Mouse (Mus musculus): ENCODE measurements around the gene Fam69a. TPM values are rescaled to one million over a fixed set of nuclear protein-coding genes. Genes with fewer than 3 reads are reported as not detected.
"Not testable (repeated sequence)": the region's sequence is repeated elsewhere in the genome, so short reads cannot be mapped to it uniquely, and the experiment has no call there.

Gene Fam69a
- total RNA-seq (2014; rRNA removed), result 16.2 and 24.6 TPM in 2 replicates
- 77.4 and 79.7 TPM in 2 replicates for polyA plus RNA-seq (2015; fragmentation: Nextera tagmentation; extraction: Ambion mirVana)

DNA sequence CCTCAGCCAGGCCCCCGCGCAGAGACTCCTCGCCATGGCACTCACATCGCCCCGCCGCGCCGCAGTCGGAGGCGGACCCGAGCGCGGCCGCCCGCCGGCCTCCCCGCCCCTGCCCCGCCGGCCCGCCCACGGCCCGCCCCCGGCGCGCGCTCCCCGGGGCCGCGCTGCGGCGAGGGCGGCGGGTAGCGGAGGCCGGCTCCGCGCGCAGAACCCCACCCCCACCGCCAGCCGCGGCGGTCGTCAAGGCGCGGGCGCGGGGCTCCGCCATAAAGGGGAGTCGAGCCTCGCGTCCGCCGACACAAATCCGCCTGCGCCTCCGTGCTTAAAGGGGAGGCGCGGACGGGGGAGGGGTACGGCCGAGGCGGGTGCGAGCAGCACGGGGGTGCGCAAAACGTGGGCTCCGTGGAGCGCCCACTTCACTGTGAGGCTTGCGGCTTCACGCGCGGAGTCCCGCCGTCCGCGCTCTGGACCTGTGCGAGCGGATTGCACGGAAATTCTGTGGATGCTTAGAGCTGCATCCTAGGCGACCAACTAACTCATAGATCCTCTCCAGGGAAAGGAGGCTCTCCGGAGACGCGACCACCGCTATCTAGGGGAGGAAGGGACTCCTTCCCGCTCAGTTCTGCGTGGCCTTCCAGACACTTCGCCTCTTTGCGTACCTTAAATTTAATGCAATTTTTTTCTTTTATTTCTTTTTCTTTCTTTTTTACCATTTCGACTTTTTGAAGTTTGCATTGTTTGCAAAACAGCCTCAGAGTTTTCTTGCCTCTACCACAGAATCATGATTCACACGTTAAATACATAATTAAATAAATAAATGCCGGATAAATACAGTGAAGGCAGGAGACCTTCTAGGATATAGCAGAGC lies at the start of gene Fam69a:
Fam69a (minus strand) TSS at position 119 of the 868 bp plus-strand sequence.
- Histone ChIP-seq H3K36me3 (ENCODE audit: insufficient read depth, low read length) (no peaks in the 10 kb centered on the region), H3K27ac (ENCODE audit: low read depth, low read length) (peak within 1 kb of the TSS; percentile 97), H3K4me2 (ENCODE audit: low read depth, low read length, poor library complexity, severe bottlenecking) (peak within 1 kb of the TSS; percentile 66), H3K4me3 (ENCODE audit: low read depth, low read length) (peak within 1 kb of the TSS; percentile 91), H3K27me3 (ENCODE audit: insufficient read depth, low read length) (no peaks in the 10 kb centered on the region), H3K9me3 (ENCODE audit: low read length) (no peaks in the 10 kb centered on the region), H3K9ac (replicated peaks; ENCODE audit: low read length, poor library complexity, severe bottlenecking) (peak within 1 kb of the TSS; percentile 98), H3K4me1 (ENCODE audit: insufficient read depth, low read length) (no peaks in the 10 kb centered on the region; the same call in 1 of the 2 replicates)
- WGBS, result under 1% methylated on average over 53 of the region's 91 CpGs
- no peak for TF ChIP-seq CTCF (IDR thresholded peaks at IDR 0.05)
- ATAC-seq (ENCODE audit: low FRiP score) (peak; percentile 94), DNase-seq (ENCODE audit: low spot score) (peak; percentile 95)

DNA sequence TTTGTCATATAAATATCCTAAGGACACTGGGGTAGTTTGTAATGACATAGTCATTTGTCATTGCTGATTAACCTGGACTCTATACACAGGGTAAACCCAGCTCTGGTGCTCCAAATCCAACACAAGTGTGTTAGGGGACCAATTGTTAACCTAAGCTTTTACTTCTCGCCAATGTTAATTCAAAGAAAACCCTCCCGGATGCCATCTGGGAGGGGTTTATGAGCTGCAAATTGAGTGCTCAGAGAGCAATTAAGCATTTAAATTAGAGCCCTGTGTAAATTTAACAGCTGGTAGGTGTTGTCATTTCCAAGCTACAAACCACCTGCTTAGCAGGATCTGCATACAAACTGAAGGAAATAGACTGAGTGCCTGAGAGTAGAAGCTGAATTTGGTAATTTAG lies 48.6 kb upstream of the Fam69a start:
- 40% methylated on average over 2 of the region's 2 CpGs for WGBS

DNA sequence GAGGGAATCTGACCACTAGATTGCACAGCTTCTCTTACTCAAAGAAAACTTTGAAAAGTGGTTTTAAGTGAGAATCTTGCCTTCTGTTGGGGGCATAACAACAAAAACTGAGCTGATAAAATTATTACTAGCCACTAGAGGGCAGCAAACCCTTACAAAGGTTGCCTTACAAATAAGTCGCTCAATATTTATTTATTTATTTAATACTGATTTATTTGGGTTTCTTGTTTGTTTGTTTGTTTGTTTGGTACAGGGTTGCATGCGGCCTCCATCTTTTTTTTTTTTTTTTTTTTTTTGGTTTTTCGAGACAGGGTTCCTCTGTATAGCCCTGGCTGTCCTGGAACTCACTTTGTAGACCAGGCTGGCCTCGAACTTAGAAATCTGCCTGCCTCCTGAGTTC lies 47.3 kb upstream of the Fam69a start:
- TF ChIP-seq CTCF (IDR thresholded peaks at IDR 0.05), result peak; percentile 83
- Histone ChIP-seq H3K4me1 (ENCODE audit: insufficient read depth, low read length) (no peaks in the 10 kb centered on the region), H3K4me2 (ENCODE audit: low read depth, low read length, poor library complexity, severe bottlenecking) (no peak overlapping the region), H3K9me3 (ENCODE audit: low read length) (no peaks in the 10 kb centered on the region), H3K36me3 (ENCODE audit: insufficient read depth, low read length) (no peaks in the 10 kb centered on the region), H3K27ac (ENCODE audit: low read depth, low read length) (no peak overlapping the region), H3K9ac (replicated peaks; ENCODE audit: low read length, poor library complexity, severe bottlenecking) (no peak overlapping the region), H3K4me3 (ENCODE audit: low read depth, low read length) (no peak overlapping the region), H3K27me3 (ENCODE audit: insufficient read depth, low read length) (no peaks in the 10 kb centered on the region)
- ATAC-seq (ENCODE audit: low FRiP score) (peak; percentile 47), DNase-seq (ENCODE audit: low spot score) (peak; percentile 84)
- 30% methylated on average over 4 of the region's 4 CpGs for WGBS

More for the DNA sequence above, 48.6 kb upstream of the Fam69a start:
- Histone ChIP-seq H3K4me2 (ENCODE audit: low read depth, low read length, poor library complexity, severe bottlenecking) (no peak overlapping the region), H3K36me3 (ENCODE audit: insufficient read depth, low read length) (no peaks in the 10 kb centered on the region), H3K4me3 (ENCODE audit: low read depth, low read length) (no peak overlapping the region), H3K4me1 (ENCODE audit: insufficient read depth, low read length) (no peaks in the 10 kb centered on the region), H3K27ac (ENCODE audit: low read depth, low read length) (no peak overlapping the region), H3K9me3 (ENCODE audit: low read length) (no peaks in the 10 kb centered on the region), H3K27me3 (ENCODE audit: insufficient read depth, low read length) (no peaks in the 10 kb centered on the region), H3K9ac (replicated peaks; ENCODE audit: low read length, poor library complexity, severe bottlenecking) (no peak overlapping the region)
- no peak for TF ChIP-seq CTCF (IDR thresholded peaks at IDR 0.05)
- ATAC-seq (ENCODE audit: low FRiP score), result no peak
- peak; percentile 17 for DNase-seq (ENCODE audit: low spot score)

DNA sequence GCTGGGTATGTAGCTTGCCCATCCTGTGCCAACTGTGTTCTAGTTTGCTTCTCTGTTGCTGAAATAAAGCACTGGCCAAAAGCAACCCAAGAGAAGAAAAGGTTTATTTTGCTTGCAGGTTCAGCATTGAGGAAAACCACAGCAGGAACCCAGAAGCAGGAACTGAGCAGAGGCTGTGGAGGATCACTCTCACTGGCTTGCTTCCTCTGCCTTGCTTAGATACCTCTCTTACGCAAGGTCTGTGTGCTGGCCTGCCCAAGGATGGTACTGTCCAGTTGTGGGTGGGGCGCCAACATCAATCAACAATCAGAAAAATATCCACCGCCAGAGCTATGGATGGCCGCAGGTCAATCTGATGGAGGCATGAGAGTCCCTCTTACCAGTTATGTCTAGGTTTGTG lies 44.4 kb upstream of the Fam69a start:
- 84% methylated on average over 4 of the region's 4 CpGs for WGBS
- no peak for ATAC-seq (ENCODE audit: low FRiP score)

DNA sequence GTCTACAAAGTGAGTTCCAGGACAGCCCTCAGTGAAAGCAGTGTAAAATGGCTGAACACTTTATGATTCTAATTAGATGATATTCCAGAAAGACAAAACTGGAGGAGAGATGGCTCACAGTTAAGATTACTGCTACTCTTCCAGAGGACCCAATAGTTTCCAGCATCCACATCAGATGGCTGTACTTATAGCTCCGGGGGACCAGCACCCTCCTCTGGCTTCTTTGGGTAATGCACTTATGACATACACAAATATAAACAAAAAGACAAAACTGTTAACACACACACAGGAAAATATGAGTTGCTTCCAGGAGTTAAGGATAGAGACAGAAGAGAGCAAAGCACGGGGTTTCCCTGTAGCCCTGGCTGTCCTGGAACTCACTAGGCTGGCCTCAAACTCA lies 43.1 kb upstream of the Fam69a start:
- peak; percentile 52 for TF ChIP-seq CTCF (IDR thresholded peaks at IDR 0.05)

More for the DNA sequence above, 44.4 kb upstream of the Fam69a start:
- no peaks in the 10 kb centered on the region for H3K4me1 ChIP-seq (ENCODE audit: insufficient read depth, low read length)
- H3K36me3 ChIP-seq (ENCODE audit: insufficient read depth, low read length), result no peaks in the 10 kb centered on the region
- H3K27me3 ChIP-seq (ENCODE audit: insufficient read depth, low read length), result no peaks in the 10 kb centered on the region
- no peak overlapping the region for H3K9ac ChIP-seq (replicated peaks; ENCODE audit: low read length, poor library complexity, severe bottlenecking)
- no peak overlapping the region for H3K4me3 ChIP-seq (ENCODE audit: low read depth, low read length)
- DNase-seq (ENCODE audit: low spot score), result no peak
- H3K27ac ChIP-seq (ENCODE audit: low read depth, low read length), result no peak overlapping the region
- H3K9me3 ChIP-seq (ENCODE audit: low read length), result no peaks in the 10 kb centered on the region
- TF ChIP-seq CTCF (IDR thresholded peaks at IDR 0.05), result no peak
- no peak overlapping the region for H3K4me2 ChIP-seq (ENCODE audit: low read depth, low read length, poor library complexity, severe bottlenecking)

DNA sequence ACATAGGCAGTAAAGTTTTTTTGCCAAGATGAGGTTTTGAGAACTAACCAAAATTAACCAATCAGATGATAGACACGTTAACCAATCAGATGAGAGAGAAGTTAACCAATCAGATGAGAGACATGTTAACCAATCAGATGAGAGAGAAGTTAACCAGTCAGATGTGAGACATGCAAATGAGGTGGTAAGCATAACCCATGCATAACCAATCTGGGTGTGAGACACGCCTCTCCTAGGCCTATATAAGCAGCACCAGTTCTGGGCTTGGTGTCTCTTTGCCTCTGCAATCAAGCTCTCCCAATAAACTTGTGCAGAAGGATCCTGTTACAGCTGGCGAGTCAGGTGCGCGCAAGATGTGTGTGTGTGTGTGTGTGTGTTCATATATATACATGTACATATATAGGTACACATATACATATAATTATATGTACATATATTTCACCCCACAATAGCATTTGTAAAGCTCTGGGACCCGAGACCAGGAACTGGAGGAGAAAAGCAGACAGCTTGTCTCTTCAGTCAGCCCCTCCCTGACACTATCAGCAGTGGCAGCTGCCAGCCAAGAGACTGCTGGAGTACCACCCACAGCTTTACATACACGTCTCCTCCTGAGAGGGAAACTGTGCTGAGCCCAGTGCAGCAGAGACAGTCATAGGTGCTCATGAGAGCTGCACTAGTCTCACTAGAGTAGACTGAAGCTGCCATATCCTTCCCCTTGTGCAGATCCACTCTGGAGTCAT lies 42.1 kb upstream of the Fam69a start:
- H3K4me3 ChIP-seq (ENCODE audit: low read depth, low read length); H3K27me3 ChIP-seq (ENCODE audit: insufficient read depth, low read length); H3K4me2 ChIP-seq (ENCODE audit: low read depth, low read length, poor library complexity, severe bottlenecking); ATAC-seq (ENCODE audit: low FRiP score); DNase-seq (ENCODE audit: low spot score); H3K27ac ChIP-seq (ENCODE audit: low read depth, low read length); H3K9me3 ChIP-seq (ENCODE audit: low read length); H3K9ac ChIP-seq (replicated peaks; ENCODE audit: low read length, poor library complexity, severe bottlenecking); H3K4me1 ChIP-seq (ENCODE audit: insufficient read depth, low read length); H3K36me3 ChIP-seq (ENCODE audit: insufficient read depth, low read length): not testable (repeated sequence)
- 92% methylated on average over 7 of the region's 7 CpGs for WGBS

More for the DNA sequence above, 43.1 kb upstream of the Fam69a start:
- 73% methylated on average over 2 of the region's 2 CpGs for whole genome bisulfite sequencing
- Histone ChIP-seq H3K36me3 (ENCODE audit: insufficient read depth, low read length) (no peaks in the 10 kb centered on the region), H3K27ac (ENCODE audit: low read depth, low read length) (no peak overlapping the region), H3K9ac (replicated peaks; ENCODE audit: low read length, poor library complexity, severe bottlenecking) (no peak overlapping the region), H3K9me3 (ENCODE audit: low read length) (no peaks in the 10 kb centered on the region), H3K27me3 (ENCODE audit: insufficient read depth, low read length) (no peaks in the 10 kb centered on the region), H3K4me3 (ENCODE audit: low read depth, low read length) (no peak overlapping the region), H3K4me2 (ENCODE audit: low read depth, low read length, poor library complexity, severe bottlenecking) (no peak overlapping the region), H3K4me1 (ENCODE audit: insufficient read depth, low read length) (no peaks in the 10 kb centered on the region)
- ATAC-seq (ENCODE audit: low FRiP score) (no peak), DNase-seq (ENCODE audit: low spot score) (no peak)
